Mouse (Mus musculus) midbrain, embryonic 10.5 days (tissue): ENCODE measurements around the gene Vapa. TPM values are rescaled to one million over a fixed set of nuclear protein-coding genes. Genes with fewer than 3 reads are reported as not detected.
A peak's percentile ranks its signal among the peaks of the same experiment; 100 is the strongest.

Experiments
- DNase-seq: peaks from one replicate; pipeline ENCODE4 v3.0.0-alpha.2; 2017; ENCODE audit warnings: low spot score
- H3K27ac ChIP-seq: fragments of 300-500 bp; sonication (generic); replicated peaks from 2 replicates; pipeline ENCODE4 v1.5.1; 2016; ENCODE audit warnings: mild to moderate bottlenecking
- H3K27me3 ChIP-seq: fragments of 300-500 bp; sonication (generic); 2 replicates; pipeline ENCODE4 v1.6.1; 2016; ENCODE audit warnings: low read depth, mild to moderate bottlenecking; ENCODE audit not compliant: poor library complexity, severe bottlenecking
- H3K36me3 ChIP-seq: fragments of 300-500 bp; sonication (generic); 2 replicates; pipeline ENCODE4 v1.6.1; 2016; ENCODE audit warnings: mild to moderate bottlenecking, moderate library complexity
- H3K4me1 ChIP-seq: fragments of 300-500 bp; sonication (generic); 2 replicates; pipeline ENCODE4 v1.6.1; 2016
- H3K4me3 ChIP-seq: fragments of 300-500 bp; sonication (generic); 2 replicates; pipeline ENCODE4 v1.5.1; 2016; ENCODE audit warnings: mild to moderate bottlenecking, moderate library complexity
- H3K9me3 ChIP-seq: fragments of 300-500 bp; sonication (generic); replicated peaks from 2 replicates; pipeline ENCODE4 v1.6.1; 2016; ENCODE audit warnings: mild to moderate bottlenecking
- WGBS: fragments of 180-500 bp; shearing (Covaris S2); methylation state at CpG from one replicate; pipeline ENCODE4 v1.1.7; 2016; 5-methylcytosine and 5-hydroxymethylcytosine counted together
- polyA plus RNA-seq: library from polyadenylated mRNA; unstranded; fragments of >200 nt; fragmentation: Nextera tagmentation; extraction: Ambion mirVana; gene quantifications from 2 replicates; pipeline ENCODE4 v1.2.1, GENCODE M21; 2016

Vapa gene
- 174 and 184 TPM in 2 replicates for polyA plus RNA-seq

DNA sequence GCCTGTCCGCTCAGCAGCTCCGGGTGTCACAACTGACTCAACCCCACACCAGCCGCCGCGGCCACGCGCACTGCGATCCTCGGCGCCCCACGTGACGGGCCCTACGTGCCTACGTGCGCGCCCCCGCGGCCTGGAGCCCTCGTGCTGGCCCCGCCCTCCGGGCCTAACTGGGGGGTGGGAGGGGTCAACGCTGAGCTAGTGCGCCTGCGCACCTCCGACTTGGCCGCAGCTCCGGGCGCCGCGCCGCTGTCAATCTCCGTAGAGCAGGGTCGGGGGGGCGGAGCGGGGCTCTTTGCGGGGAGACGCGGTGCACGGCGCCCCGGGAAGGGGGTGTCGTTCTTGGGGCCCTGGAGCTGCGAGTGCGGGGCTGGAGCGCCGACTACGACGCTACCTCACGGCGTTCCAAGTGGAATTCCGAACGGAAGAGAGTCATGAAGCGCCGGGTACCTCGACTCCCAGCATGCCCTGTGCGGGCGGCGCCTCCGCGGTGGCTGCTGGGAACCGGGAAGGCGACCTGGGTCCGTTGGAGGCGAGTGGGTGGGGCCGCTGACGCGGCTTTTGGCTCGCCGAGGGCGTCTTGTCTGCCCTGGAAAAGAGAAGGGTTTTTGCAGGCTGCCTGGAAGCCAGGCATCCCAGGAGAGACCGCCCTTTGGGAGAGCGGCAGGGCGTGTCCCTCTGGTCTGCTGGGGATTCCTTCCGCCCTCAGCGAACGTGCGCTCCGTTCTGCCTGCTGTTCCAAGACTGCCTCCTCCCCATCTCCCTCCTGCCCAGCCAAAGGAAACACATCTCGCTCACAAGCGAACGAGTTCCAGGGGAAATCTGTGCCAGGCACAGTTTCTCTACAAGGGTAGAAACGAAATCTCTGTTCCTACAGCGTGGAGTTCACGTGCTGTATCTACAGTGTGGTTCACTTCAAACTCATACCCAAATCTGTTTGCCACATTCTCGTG is at the start of gene Vapa:
Vapa (minus strand) TSS at position 93 of the 950 bp plus-strand sequence.
- no peaks in the 10 kb centered on the region for H3K9me3 ChIP-seq
- peak within 1 kb of the TSS; percentile 99 for H3K27ac ChIP-seq
- under 1% methylated on average over 85 of the region's 85 CpGs for WGBS

GRCm38 (mm10) chr17:65662662-65663061 is 49.3 kb upstream of the Vapa start:
- H3K4me1 ChIP-seq = no peaks in the 10 kb centered on the region
- H3K27ac ChIP-seq = no peak overlapping the region
- no peaks in the 10 kb centered on the region for H3K27me3 ChIP-seq
- DNase-seq = no peak
- H3K9me3 ChIP-seq = no peaks in the 10 kb centered on the region
- no peaks in the 10 kb centered on the region for H3K36me3 ChIP-seq
- no peak overlapping the region for H3K4me3 ChIP-seq
- 93% methylated on average over 3 of the region's 3 CpGs for WGBS

More for the DNA sequence above, at the start of gene Vapa:
- peaks cover 5% of the 10 kb centered on the region; the same call in 1 of the 2 replicates for H3K36me3 ChIP-seq
- H3K4me3 ChIP-seq = peak within 1 kb of the TSS; percentile 98
- H3K4me1 ChIP-seq = peaks cover 44% of the 10 kb centered on the region
- peak; percentile 98 for DNase-seq
- H3K27me3 ChIP-seq = no peaks in the 10 kb centered on the region

- no peak for DNase-seq
- no peak overlapping the region for H3K4me3 ChIP-seq
- no peak overlapping the region for H3K27ac ChIP-seq
- WGBS = 79% methylated on average over 2 of the region's 2 CpGs
- no peaks in the 10 kb centered on the region for H3K27me3 ChIP-seq
- no peaks in the 10 kb centered on the region for H3K9me3 ChIP-seq
- H3K4me1 ChIP-seq = no peaks in the 10 kb centered on the region
- no peaks in the 10 kb centered on the region for H3K36me3 ChIP-seq
Observed at GRCm38 (mm10) chr17:65658416-65658815, 45.1 kb upstream of the Vapa start.

DNA sequence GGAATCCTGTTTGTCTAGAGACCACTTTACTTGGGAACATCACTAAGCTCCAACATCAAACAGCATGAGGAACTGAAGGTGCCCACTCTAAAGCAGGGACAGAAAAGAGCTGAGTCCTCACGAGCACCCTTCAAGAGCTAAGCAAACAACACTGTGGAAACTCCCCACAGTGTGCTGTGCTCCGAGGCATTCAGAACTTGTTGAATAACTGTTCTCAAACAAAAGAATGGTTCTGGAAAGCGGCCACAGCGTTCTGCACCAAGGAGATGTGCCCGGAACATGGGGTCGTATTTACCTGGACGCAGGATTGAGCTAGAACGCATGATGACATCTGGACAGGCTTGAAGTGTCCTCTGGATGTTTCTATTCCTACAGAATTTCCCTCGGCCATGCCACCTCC is 44.6 kb upstream of the Vapa start:
- H3K27me3 ChIP-seq = no peaks in the 10 kb centered on the region
- H3K9me3 ChIP-seq = no peaks in the 10 kb centered on the region
- H3K36me3 ChIP-seq = 0 out of 2 replicates have a peak, but pooled peaks cover under 1% of the 10 kb centered on the region
- H3K4me1 ChIP-seq = no peaks in the 10 kb centered on the region
- DNase-seq = no peak
- 89% methylated on average over 9 of the region's 9 CpGs for WGBS
- H3K4me3 ChIP-seq = no peak overlapping the region
- H3K27ac ChIP-seq = no peak overlapping the region

- no peak overlapping the region for H3K27ac ChIP-seq
- no peaks in the 10 kb centered on the region for H3K4me1 ChIP-seq
- DNase-seq = no peak
- peaks cover 12% of the 10 kb centered on the region; the same call in 1 of the 2 replicates for H3K36me3 ChIP-seq
- H3K27me3 ChIP-seq = no peaks in the 10 kb centered on the region
- WGBS = 94% methylated on average over 6 of the region's 6 CpGs
- H3K9me3 ChIP-seq = no peaks in the 10 kb centered on the region
- H3K4me3 ChIP-seq = no peak overlapping the region
Observed at GRCm38 (mm10) chr17:65656731-65657130, 43.4 kb upstream of the Vapa start.

DNA sequence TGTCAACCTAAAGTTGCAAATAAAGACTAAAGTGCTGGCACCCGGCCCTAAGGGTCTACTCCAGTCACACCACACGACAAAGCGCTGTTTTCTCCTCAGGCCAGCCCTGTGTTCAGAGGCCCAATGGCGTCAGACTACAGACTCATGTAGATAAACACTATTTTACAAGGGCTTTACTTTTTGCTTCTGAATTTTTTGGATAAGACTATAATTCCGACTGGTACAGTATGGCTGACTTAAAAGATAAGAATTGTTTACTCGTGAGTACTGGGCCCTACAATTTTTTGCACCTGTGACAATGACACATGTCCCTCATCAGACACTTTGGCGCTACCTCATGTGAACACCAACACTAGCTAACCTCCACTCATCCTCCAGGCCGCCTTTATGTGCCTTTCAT is 42.7 kb upstream of the Vapa start:
- 90% methylated on average over 8 of the region's 8 CpGs for WGBS
- Histone ChIP-seq H3K36me3 (peaks cover 13% of the 10 kb centered on the region; the same call in 1 of the 2 replicates), H3K4me3 (no peak overlapping the region), H3K27me3 (no peaks in the 10 kb centered on the region), H3K4me1 (no peaks in the 10 kb centered on the region), H3K9me3 (no peaks in the 10 kb centered on the region), H3K27ac (no peak overlapping the region)
- no peak for DNase-seq

- H3K27ac ChIP-seq = no peak overlapping the region
- no peaks in the 10 kb centered on the region for H3K9me3 ChIP-seq
- no peaks in the 10 kb centered on the region for H3K27me3 ChIP-seq
- WGBS = 89% methylated on average over 4 of the region's 4 CpGs
- H3K4me1 ChIP-seq = no peaks in the 10 kb centered on the region
- no peak for DNase-seq
- peaks cover 13% of the 10 kb centered on the region; the same call in 1 of the 2 replicates for H3K36me3 ChIP-seq
- no peak overlapping the region for H3K4me3 ChIP-seq
Observed at GRCm38 (mm10) chr17:65655608-65656007, 42.3 kb upstream of the Vapa start.

DNA sequence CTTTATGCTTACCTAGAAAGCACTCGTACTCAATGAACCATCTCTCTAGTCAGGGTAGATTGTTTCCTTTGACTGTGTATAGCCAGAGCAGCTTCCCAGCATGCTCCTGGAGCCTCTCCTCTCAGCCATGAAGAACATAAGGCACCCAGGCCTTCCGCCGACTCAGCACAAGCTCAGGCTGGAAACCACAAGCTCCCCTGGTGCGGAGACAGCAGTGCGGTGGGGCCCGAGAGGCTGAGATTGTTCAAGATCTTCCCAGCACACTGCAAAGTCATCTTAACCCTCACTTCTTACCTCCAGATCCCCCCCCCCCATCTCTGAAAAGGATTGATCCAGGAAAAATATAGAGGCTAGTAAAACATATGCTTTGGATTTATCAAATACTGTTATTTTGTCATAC is 37.2 kb upstream of the Vapa start:
- Histone ChIP-seq H3K4me3 (no peak overlapping the region), H3K27me3 (no peaks in the 10 kb centered on the region), H3K27ac (no peak overlapping the region), H3K9me3 (no peaks in the 10 kb centered on the region), H3K4me1 (peaks cover 9% of the 10 kb centered on the region; the same call in 1 of the 2 replicates), H3K36me3 (peaks cover 13% of the 10 kb centered on the region; the same call in 1 of the 2 replicates)
- no peak for DNase-seq
- 92% methylated on average over 6 of the region's 6 CpGs for WGBS

- Histone ChIP-seq H3K9me3 (no peaks in the 10 kb centered on the region), H3K36me3 (peaks cover 13% of the 10 kb centered on the region; the same call in 1 of the 2 replicates), H3K27me3 (no peaks in the 10 kb centered on the region), H3K4me3 (no peak overlapping the region), H3K27ac (no peak overlapping the region), H3K4me1 (peaks cover 9% of the 10 kb centered on the region; the same call in 1 of the 2 replicates)
- WGBS = 76% methylated on average over 2 of the region's 2 CpGs
- no peak for DNase-seq
Observed at GRCm38 (mm10) chr17:65649175-65649493, 35.8 kb upstream of the Vapa start.

- no peak for DNase-seq
Observed at GRCm38 (mm10) chr17:65648371-65649174, 35.2 kb upstream of the Vapa start.

DNA sequence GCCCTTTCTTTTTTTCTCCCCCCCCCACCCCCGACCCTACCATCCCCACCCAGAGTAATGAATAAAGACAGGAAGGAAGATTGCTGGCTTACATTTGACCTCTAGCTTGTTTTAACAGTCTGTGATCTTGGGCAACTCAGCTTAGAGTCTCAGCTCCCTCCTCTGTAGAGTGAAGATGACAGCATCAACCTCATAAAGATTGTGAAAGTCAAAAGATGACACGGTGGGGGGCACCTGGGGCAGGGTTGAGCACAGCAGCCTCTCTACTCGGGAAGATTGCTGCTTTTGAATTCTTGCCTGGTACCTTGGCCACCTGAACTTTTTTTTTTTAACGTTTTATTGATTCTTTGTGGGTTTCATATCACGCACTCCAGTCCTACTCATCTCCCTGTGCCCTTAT is 34.6 kb upstream of the Vapa start:
- 72% methylated on average over 5 of the region's 5 CpGs for WGBS
- Histone ChIP-seq H3K27me3 (no peaks in the 10 kb centered on the region), H3K9me3 (no peaks in the 10 kb centered on the region), H3K36me3 (peaks cover 13% of the 10 kb centered on the region; the same call in 1 of the 2 replicates), H3K4me1 (peaks cover 16% of the 10 kb centered on the region), H3K27ac (no peak overlapping the region), H3K4me3 (no peak overlapping the region)
- no peak for DNase-seq

More at GRCm38 (mm10) chr17:65648371-65649174, 35.2 kb upstream of the Vapa start:
- no peaks in the 10 kb centered on the region for H3K9me3 ChIP-seq
- H3K4me3 ChIP-seq = no peak overlapping the region
- peaks cover 13% of the 10 kb centered on the region; the same call in 1 of the 2 replicates for H3K36me3 ChIP-seq
- WGBS = 87% methylated on average over 9 of the region's 9 CpGs
- H3K4me1 ChIP-seq = peaks cover 10% of the 10 kb centered on the region
- H3K27me3 ChIP-seq = no peaks in the 10 kb centered on the region
- no peak overlapping the region; the same call in 1 of the 2 replicates for H3K27ac ChIP-seq

GRCm38 (mm10) chr17:65647226-65647625 is 33.9 kb upstream of the Vapa start:
- peaks cover 6% of the 10 kb centered on the region; the same call in 1 of the 2 replicates for H3K36me3 ChIP-seq
- H3K4me3 ChIP-seq = no peak overlapping the region
- H3K27ac ChIP-seq = no peak overlapping the region
- no peaks in the 10 kb centered on the region for H3K9me3 ChIP-seq
- H3K4me1 ChIP-seq = peaks cover 23% of the 10 kb centered on the region
- no peaks in the 10 kb centered on the region for H3K27me3 ChIP-seq
- WGBS = 81% methylated on average over 6 of the region's 6 CpGs
- DNase-seq = no peak
